Mouse (Mus musculus) heart, adult 2 months (tissue): ENCODE measurements around the gene Creb3l2.

Experiments used
- CTCF ChIP-seq: fragments of 200-600 bp; IDR thresholded peaks from 2 replicates; pipeline ENCODE4 v1.8.1; 2022; ENCODE audit warnings: antibody characterized with exemption, mild to moderate bottlenecking, moderate library complexity
- EP300 ChIP-seq: fragments of 200-500 bp; IDR thresholded peaks from 2 replicates; pipeline ENCODE4 v1.6.1; 2011; ENCODE audit warnings: low read depth, low read length, control low read depth; ENCODE audit not compliant: insufficient read depth
- POLR2A ChIP-seq: fragments of 200-500 bp; IDR thresholded peaks from 2 replicates; pipeline ENCODE4 v1.6.1; 2011; ENCODE audit warnings: mild to moderate bottlenecking, low read depth, low read length, control low read depth; ENCODE audit not compliant: insufficient read depth

DNA sequence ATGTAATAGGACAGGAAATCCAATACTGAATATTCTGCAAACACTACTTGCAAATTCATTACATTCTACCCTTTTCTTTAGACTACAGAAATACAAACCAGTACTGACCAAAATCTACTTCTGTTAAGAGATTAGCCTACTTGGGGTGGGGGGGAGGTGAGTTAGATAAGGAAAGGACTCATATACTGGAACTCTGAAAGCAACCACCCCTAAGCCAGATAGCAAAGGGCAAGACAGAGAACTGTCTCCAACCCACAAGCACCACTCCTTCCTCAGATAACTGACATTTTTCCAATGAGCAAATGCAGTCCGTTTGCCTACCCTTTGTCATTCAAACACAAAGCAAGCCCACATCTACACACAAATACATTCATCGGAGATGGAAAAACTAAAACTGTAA lies 32.1 kb downstream of the Creb3l2 start:
- TF ChIP-seq CTCF (no peak), EP300 (no peak), POLR2A (no peak)
